Mouse (Mus musculus) embryonic facial prominence, embryonic 13.5 days (tissue): ENCODE results near the gene Strip1. TPM values are rescaled to one million over a fixed set of nuclear protein-coding genes. Genes with fewer than 3 reads are reported as not detected.
A peak's percentile ranks its signal among the peaks of the same experiment; 100 is the strongest.

Source experiments
- ATAC-seq: fragments of 200-750 bp; cut with Nextera tagmentation; 2 replicates; pipeline ENCODE4 v1.8.0; 2017; ENCODE audit warnings: low read depth; ENCODE audit not compliant: insufficient number of reproducible peaks, insufficient read depth, low FRiP score, low TSS enrichment
- H3K27ac ChIP-seq: fragments of 300-500 bp; sonication (generic); 2 replicates; pipeline ENCODE4 v1.5.1; 2015; ENCODE audit warnings: moderate library complexity, mild to moderate bottlenecking, inconsistent platforms
- H3K27me3 ChIP-seq: fragments of 300-500 bp; sonication (generic); 2 replicates; pipeline ENCODE4 v1.6.1; 2015; ENCODE audit warnings: mild to moderate bottlenecking, inconsistent platforms
- H3K36me3 ChIP-seq: fragments of 300-500 bp; sonication (generic); 2 replicates; pipeline ENCODE4 v1.6.1; 2015; ENCODE audit warnings: mild to moderate bottlenecking, inconsistent platforms
- H3K4me1 ChIP-seq: fragments of 300-500 bp; sonication (generic); 2 replicates; pipeline ENCODE4 v1.6.1; 2015; ENCODE audit warnings: inconsistent platforms
- H3K4me2 ChIP-seq: fragments of 300-500 bp; sonication (generic); 2 replicates; pipeline ENCODE4 v1.6.1; 2015; ENCODE audit warnings: moderate library complexity, mild to moderate bottlenecking, inconsistent platforms
- H3K4me3 ChIP-seq: fragments of 300-500 bp; sonication (generic); 2 replicates; pipeline ENCODE4 v1.5.1; 2015; ENCODE audit warnings: mild to moderate bottlenecking, inconsistent platforms
- H3K9ac ChIP-seq: fragments of 300-500 bp; sonication (generic); 2 replicates; pipeline ENCODE4 v1.6.1; 2015; ENCODE audit warnings: mild to moderate bottlenecking, inconsistent platforms
- H3K9me3 ChIP-seq: fragments of 300-500 bp; sonication (generic); 2 replicates; pipeline ENCODE4 v1.6.1; 2016; ENCODE audit warnings: inconsistent platforms
- WGBS: fragments of 180-500 bp; shearing (Covaris S2); methylation state at CpG from one replicate; pipeline ENCODE4 v1.1.7; 2015; ENCODE audit warnings: mixed read lengths; 5-methylcytosine and 5-hydroxymethylcytosine counted together
- polyA plus RNA-seq: library from polyadenylated mRNA; unstranded; fragments of >200 nt; fragmentation: Nextera tagmentation; extraction: Ambion mirVana; gene quantifications from 2 replicates; pipeline ENCODE4 v1.2.1, GENCODE M21; 2015

Gene Strip1
- polyA plus RNA-seq, 1 experiment from 2014 or later = 69.1 TPM

- Histone ChIP-seq H3K27ac (no peak overlapping the region), H3K4me2 (no peak overlapping the region), H3K9ac (no peak overlapping the region), H3K36me3 (peaks cover 70% of the 10 kb centered on the region), H3K4me3 (no peak overlapping the region), H3K27me3 (no peaks in the 10 kb centered on the region), H3K4me1 (peaks cover 9% of the 10 kb centered on the region), H3K9me3 (no peaks in the 10 kb centered on the region)
- ATAC-seq = no peak
- WGBS = 95% methylated on average over 8 of the region's 8 CpGs
These were observed 4.7 kb downstream of the Strip1 start for GRCm38 (mm10) chr3:107626751-107627150.

GRCm38 (mm10) chr3:107625536-107625935 is 6.0 kb downstream of the Strip1 start:
- 93% methylated on average over 8 of the region's 8 CpGs for WGBS
- H3K9me3 ChIP-seq = no peaks in the 10 kb centered on the region
- H3K36me3 ChIP-seq = peaks cover 83% of the 10 kb centered on the region
- H3K27me3 ChIP-seq = no peaks in the 10 kb centered on the region
- no peak overlapping the region for H3K9ac ChIP-seq
- H3K27ac ChIP-seq = no peak overlapping the region
- H3K4me1 ChIP-seq = peaks cover 7% of the 10 kb centered on the region
- no peak overlapping the region for H3K4me3 ChIP-seq
- H3K4me2 ChIP-seq = no peak overlapping the region
- no peak for ATAC-seq

- Histone ChIP-seq H3K9me3 (no peaks in the 10 kb centered on the region), H3K27ac (no peak overlapping the region), H3K9ac (no peak overlapping the region), H3K4me1 (no peaks in the 10 kb centered on the region), H3K4me2 (no peak overlapping the region), H3K27me3 (no peaks in the 10 kb centered on the region), H3K4me3 (no peak overlapping the region), H3K36me3 (peaks cover 91% of the 10 kb centered on the region)
- WGBS = 96% methylated on average over 8 of the region's 8 CpGs
- ATAC-seq = no peak
These were observed 7.1 kb downstream of the Strip1 start for GRCm38 (mm10) chr3:107624424-107624823.

- Histone ChIP-seq H3K27me3 (no peaks in the 10 kb centered on the region), H3K36me3 (peaks cover 97% of the 10 kb centered on the region), H3K9me3 (no peaks in the 10 kb centered on the region), H3K27ac (no peak overlapping the region), H3K4me3 (no peak overlapping the region), H3K4me2 (no peak overlapping the region), H3K9ac (no peak overlapping the region), H3K4me1 (no peaks in the 10 kb centered on the region)
- WGBS = 93% methylated on average over 7 of the region's 7 CpGs
- ATAC-seq = no peak
These were observed 9.0 kb downstream of the Strip1 start for GRCm38 (mm10) chr3:107622537-107622936.

GRCm38 (mm10) chr3:107621286-107622075 is 10.0 kb downstream of the Strip1 start:
- 90% methylated on average over 21 of the region's 21 CpGs for WGBS
- Histone ChIP-seq H3K36me3 (peaks cover 97% of the 10 kb centered on the region), H3K27me3 (no peaks in the 10 kb centered on the region), H3K4me3 (no peak overlapping the region), H3K9me3 (no peaks in the 10 kb centered on the region), H3K9ac (no peak overlapping the region), H3K27ac (no peak overlapping the region), H3K4me2 (no peak overlapping the region), H3K4me1 (no peaks in the 10 kb centered on the region)
- no peak for ATAC-seq

GRCm38 (mm10) chr3:107619911-107620310 is 11.6 kb downstream of the Strip1 start:
- no peak overlapping the region for H3K4me3 ChIP-seq
- WGBS = 88% methylated on average over 6 of the region's 6 CpGs
- H3K9me3 ChIP-seq = no peaks in the 10 kb centered on the region
- ATAC-seq = no peak
- no peaks in the 10 kb centered on the region for H3K4me1 ChIP-seq
- H3K4me2 ChIP-seq = no peak overlapping the region
- no peak overlapping the region for H3K27ac ChIP-seq
- peaks cover 97% of the 10 kb centered on the region for H3K36me3 ChIP-seq
- H3K9ac ChIP-seq = no peak overlapping the region
- H3K27me3 ChIP-seq = no peaks in the 10 kb centered on the region

GRCm38 (mm10) chr3:107617800-107618199 is 13.7 kb downstream of the Strip1 start:
- no peak for ATAC-seq
- Histone ChIP-seq H3K36me3 (peaks cover 97% of the 10 kb centered on the region), H3K4me3 (no peak overlapping the region), H3K9me3 (no peaks in the 10 kb centered on the region), H3K4me1 (no peaks in the 10 kb centered on the region), H3K4me2 (no peak overlapping the region), H3K27me3 (no peaks in the 10 kb centered on the region), H3K27ac (no peak overlapping the region), H3K9ac (peak overlapping the region; percentile 12; the same call in 1 of the 2 replicates)
- 93% methylated on average over 3 of the region's 3 CpGs for WGBS

GRCm38 (mm10) chr3:107612902-107613525 is 18.5 kb downstream of the Strip1 start:
- Histone ChIP-seq H3K36me3 (peaks cover 79% of the 10 kb centered on the region), H3K9me3 (no peaks in the 10 kb centered on the region), H3K4me1 (peaks cover 12% of the 10 kb centered on the region), H3K27ac (no peak overlapping the region), H3K4me2 (no peak overlapping the region), H3K4me3 (no peak overlapping the region), H3K9ac (no peak overlapping the region), H3K27me3 (no peaks in the 10 kb centered on the region)
- ATAC-seq = no peak
- WGBS = 85% methylated on average over 11 of the region's 11 CpGs

- Histone ChIP-seq H3K36me3 (peaks cover 62% of the 10 kb centered on the region), H3K9me3 (no peaks in the 10 kb centered on the region), H3K27ac (no peak overlapping the region), H3K9ac (no peak overlapping the region), H3K4me1 (peaks cover 16% of the 10 kb centered on the region), H3K4me2 (no peak overlapping the region), H3K27me3 (no peaks in the 10 kb centered on the region), H3K4me3 (no peak overlapping the region)
- 52% methylated on average over 4 of the region's 4 CpGs for WGBS
- ATAC-seq = no peak
These were observed 20.1 kb downstream of the Strip1 start for GRCm38 (mm10) chr3:107611394-107611793.

- H3K4me2 ChIP-seq = no peak overlapping the region
- H3K36me3 ChIP-seq = peaks cover 48% of the 10 kb centered on the region
- H3K27me3 ChIP-seq = no peaks in the 10 kb centered on the region
- 18% methylated on average over 3 of the region's 3 CpGs for WGBS
- H3K4me1 ChIP-seq = peaks cover 31% of the 10 kb centered on the region
- ATAC-seq = no peak
- no peak overlapping the region for H3K4me3 ChIP-seq
- no peak overlapping the region for H3K9ac ChIP-seq
- peak overlapping the region; percentile 34; the same call in 1 of the 2 replicates for H3K27ac ChIP-seq
- no peaks in the 10 kb centered on the region for H3K9me3 ChIP-seq
These were observed 22.1 kb downstream of the Strip1 start for GRCm38 (mm10) chr3:107609376-107609775.

GRCm38 (mm10) chr3:107608808-107609207 is 22.7 kb downstream of the Strip1 start:
- 66% methylated on average over 4 of the region's 4 CpGs for WGBS
- ATAC-seq = no peak
- Histone ChIP-seq H3K4me2 (no peak overlapping the region), H3K9me3 (no peaks in the 10 kb centered on the region), H3K4me3 (no peak overlapping the region), H3K9ac (no peak overlapping the region), H3K4me1 (peaks cover 31% of the 10 kb centered on the region), H3K27me3 (no peaks in the 10 kb centered on the region), H3K27ac (0 out of 2 replicates have a peak overlapping the region, but pooled peaks have one; percentile 34), H3K36me3 (peaks cover 43% of the 10 kb centered on the region)

- Histone ChIP-seq H3K9me3 (no peaks in the 10 kb centered on the region), H3K9ac (no peak overlapping the region), H3K4me1 (peaks cover 31% of the 10 kb centered on the region), H3K27ac (no peak overlapping the region), H3K4me3 (no peak overlapping the region), H3K36me3 (peaks cover 27% of the 10 kb centered on the region), H3K27me3 (no peaks in the 10 kb centered on the region), H3K4me2 (no peak overlapping the region)
- no peak for ATAC-seq
- 77% methylated on average over 8 of the region's 8 CpGs for WGBS
These were observed 24.3 kb downstream of the Strip1 start for GRCm38 (mm10) chr3:107607221-107607620.
